Mouse (Mus musculus) heart, postnatal 0 days (tissue): ENCODE measurements around the gene Napa. TPM values are rescaled to one million over a fixed set of nuclear protein-coding genes. Genes with fewer than 3 reads are reported as not detected.

Experiments used
- ATAC-seq: fragments of 200-750 bp; cut with Nextera tagmentation; 2 replicates; pipeline ENCODE4 v1.8.0; 2017; ENCODE audit warnings: low read depth, moderate number of reproducible peaks, moderate library complexity; ENCODE audit not compliant: insufficient read depth
- DNase-seq: peaks from one replicate; pipeline ENCODE4 v3.0.0-alpha.2; 2016; ENCODE audit warnings: low spot score
- H3K27ac ChIP-seq: fragments of 300-500 bp; sonication (generic); 2 replicates; pipeline ENCODE4 v1.5.1; 2014; ENCODE audit warnings: low read depth, mild to moderate bottlenecking
- H3K27me3 ChIP-seq: fragments of 300-500 bp; sonication (generic); 2 replicates; pipeline ENCODE4 v1.6.1; 2014; ENCODE audit warnings: low read length, mixed read lengths; ENCODE audit not compliant: control insufficient read depth, insufficient read depth
- H3K36me3 ChIP-seq: fragments of 300-500 bp; sonication (generic); replicated peaks from 2 replicates; pipeline ENCODE4 v1.6.1; 2014; ENCODE audit warnings: low read length, mixed read lengths; ENCODE audit not compliant: control insufficient read depth, insufficient read depth
- H3K4me1 ChIP-seq: fragments of 300-500 bp; sonication (generic); 2 replicates; pipeline ENCODE4 v1.6.1; 2014; ENCODE audit warnings: antibody characterized with exemption; ENCODE audit not compliant: control insufficient read depth, insufficient read depth
- H3K4me2 ChIP-seq: fragments of 300-500 bp; sonication (generic); 2 replicates; pipeline ENCODE4 v1.6.1; 2014; ENCODE audit warnings: low read depth, mild to moderate bottlenecking, low read length, moderate library complexity
- H3K4me3 ChIP-seq: fragments of 300-500 bp; sonication (generic); 2 replicates; pipeline ENCODE4 v1.5.1; 2014; ENCODE audit warnings: low read depth, low read length
- H3K9ac ChIP-seq: fragments of 300-500 bp; sonication (generic); replicated peaks from 2 replicates; pipeline ENCODE4 v1.6.1; 2014; ENCODE audit warnings: low read depth, low read length, mixed read lengths
- H3K9me3 ChIP-seq: fragments of 300-500 bp; sonication (generic); replicated peaks from 2 replicates; pipeline ENCODE4 v1.6.1; 2016; ENCODE audit warnings: low read length; ENCODE audit not compliant: control insufficient read depth
- CTCF ChIP-seq: IDR thresholded peaks from 2 replicates; pipeline ENCODE4 v1.5.1; 2016; ENCODE audit warnings: antibody characterized with exemption, control low read depth, low read depth
- EP300 ChIP-seq: IDR thresholded peaks from 2 replicates; pipeline ENCODE4 v1.6.1; 2016; ENCODE audit warnings: antibody characterized with exemption, low read depth
- WGBS: fragments of 180-500 bp; shearing (Covaris S2); extraction: QIAGEN DNeasy Blood & Tissue Kit; methylation state at CpG from one replicate; pipeline ENCODE4 v1.1.7; 2014; 5-methylcytosine and 5-hydroxymethylcytosine counted together
- polyA plus RNA-seq: library from polyadenylated mRNA; unstranded; fragments of >200 nt; fragmentation: Nextera tagmentation; extraction: Ambion mirVana; gene quantifications from 2 replicates; pipeline ENCODE4 v1.2.1, GENCODE M21; 2015
- total RNA-seq: library from RNA; depleted of rRNA; stranded (reverse); fragments of >200 nt; gene quantifications from 2 replicates; pipeline ENCODE4 v1.2.3, GENCODE M21; 2014; ENCODE audit warnings: low replicate concordance

Napa gene
- total and polyA plus RNA-seq, 2 experiments from 2014 or later = 144 to 259 TPM

DNA sequence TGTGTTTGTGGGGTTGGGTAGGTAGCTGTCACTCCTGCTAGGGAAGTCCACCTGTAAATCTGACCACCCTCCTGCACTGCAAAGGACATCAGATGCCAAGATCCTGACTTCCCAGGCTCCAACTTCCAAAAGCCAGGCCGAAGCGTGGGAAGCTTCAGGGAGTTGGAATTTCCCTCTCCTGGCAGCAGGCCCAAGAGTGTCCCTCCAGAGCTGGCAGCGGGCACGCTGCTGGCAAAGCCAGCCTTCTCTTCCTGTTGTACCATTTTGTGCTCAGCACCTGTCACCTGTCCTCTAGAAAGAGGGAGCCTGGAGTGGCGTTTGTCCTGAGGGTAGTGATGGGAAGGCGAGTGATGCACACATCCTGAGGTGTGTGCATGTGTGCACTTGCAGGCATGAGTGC is 30.1 kb downstream of the Napa start:
- 44% methylated on average over 6 of the region's 6 CpGs for WGBS
- H3K27ac ChIP-seq = no peak overlapping the region
- no peaks in the 10 kb centered on the region for H3K9me3 ChIP-seq
- H3K9ac ChIP-seq = no peak overlapping the region
- no peak for TF ChIP-seq CTCF
- no peak for TF ChIP-seq EP300
- DNase-seq (peak; percentile 21), ATAC-seq (no peak)
- H3K4me3 ChIP-seq = no peak overlapping the region
- no peaks in the 10 kb centered on the region for H3K27me3 ChIP-seq
- H3K36me3 ChIP-seq = peaks cover 18% of the 10 kb centered on the region; the same call in 1 of the 2 replicates
- H3K4me1 ChIP-seq = peaks cover 12% of the 10 kb centered on the region; the same call in 1 of the 2 replicates
- H3K4me2 ChIP-seq = no peak overlapping the region

DNA sequence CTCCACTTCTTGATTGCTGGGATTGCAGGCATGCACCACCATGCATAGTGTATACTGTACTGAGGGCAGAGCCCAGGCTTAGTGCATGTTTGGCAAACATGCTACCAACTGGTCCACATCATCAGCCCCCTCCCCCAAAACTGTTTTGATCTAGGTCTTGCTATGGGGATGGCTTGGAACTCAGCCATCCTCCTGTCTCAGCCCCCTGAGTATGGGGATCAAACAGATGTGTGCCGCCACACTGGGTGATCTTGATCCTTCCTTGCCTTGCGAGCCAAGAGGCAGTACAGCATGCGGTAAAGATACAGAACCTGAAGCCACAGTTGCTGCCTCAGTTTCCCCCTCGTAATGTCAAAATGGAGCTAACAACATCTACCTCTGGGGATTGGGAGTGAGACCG is 30.6 kb downstream of the Napa start:
- H3K4me1 ChIP-seq = peaks cover 12% of the 10 kb centered on the region; the same call in 1 of the 2 replicates
- DNase-seq (no peak), ATAC-seq (no peak)
- TF ChIP-seq EP300 = no peak
- no peak for TF ChIP-seq CTCF
- peak overlapping the region; percentile 80 for H3K27ac ChIP-seq
- peak overlapping the region; percentile 76 for H3K4me2 ChIP-seq
- H3K9me3 ChIP-seq = no peaks in the 10 kb centered on the region
- H3K9ac ChIP-seq = no peak overlapping the region
- no peaks in the 10 kb centered on the region for H3K27me3 ChIP-seq
- peaks cover 17% of the 10 kb centered on the region; the same call in 1 of the 2 replicates for H3K36me3 ChIP-seq
- 48% methylated on average over 5 of the region's 5 CpGs for WGBS
- peak overlapping the region; percentile 47; the same call in 1 of the 2 replicates for H3K4me3 ChIP-seq

GRCm38 (mm10) chr7:16129421-16129845 is 31.2 kb downstream of the Napa start, which contains the start of gene Slc8a2:
TSS of gene Slc8a2 (plus strand) at chr7:16129826.
- Histone ChIP-seq H3K27ac (peak within 1 kb of the TSS; percentile 80), H3K9ac (peak within 1 kb of the TSS; percentile 24), H3K9me3 (no peaks in the 10 kb centered on the region), H3K4me3 (peak within 1 kb of the TSS; percentile 47), H3K27me3 (no peaks in the 10 kb centered on the region), H3K4me1 (peaks cover 12% of the 10 kb centered on the region; the same call in 1 of the 2 replicates), H3K4me2 (peak within 1 kb of the TSS; percentile 76), H3K36me3 (peaks cover 12% of the 10 kb centered on the region; the same call in 1 of the 2 replicates)
- DNase-seq (peak; percentile 90), ATAC-seq (peak; percentile 91)
- 2% methylated on average over 12 of the region's 12 CpGs for WGBS
- TF ChIP-seq EP300 = no peak
- no peak for TF ChIP-seq CTCF

GRCm38 (mm10) chr7:16129846-16130691 is 31.8 kb downstream of the Napa start:
- DNase-seq (peak; percentile 46), ATAC-seq (peak; percentile 48)
- TF ChIP-seq CTCF = no peak
- no peak for TF ChIP-seq EP300
- 2% methylated on average over 35 of the region's 38 CpGs for WGBS
- H3K9ac ChIP-seq = peak overlapping the region; percentile 24
- H3K27me3 ChIP-seq = no peaks in the 10 kb centered on the region
- peak overlapping the region; percentile 80 for H3K27ac ChIP-seq
- peak overlapping the region; percentile 76 for H3K4me2 ChIP-seq
- H3K36me3 ChIP-seq = peaks cover 6% of the 10 kb centered on the region; the same call in 1 of the 2 replicates
- peaks cover 12% of the 10 kb centered on the region; the same call in 1 of the 2 replicates for H3K4me1 ChIP-seq
- H3K4me3 ChIP-seq = peak overlapping the region; percentile 47
- no peaks in the 10 kb centered on the region for H3K9me3 ChIP-seq

GRCm38 (mm10) chr7:16130956-16131634 is 32.8 kb downstream of the Napa start:
- Histone ChIP-seq H3K36me3 (no peaks in the 10 kb centered on the region), H3K4me1 (peaks cover 12% of the 10 kb centered on the region; the same call in 1 of the 2 replicates), H3K27me3 (no peaks in the 10 kb centered on the region), H3K27ac (no peak overlapping the region), H3K9ac (no peak overlapping the region), H3K9me3 (no peaks in the 10 kb centered on the region), H3K4me3 (no peak overlapping the region), H3K4me2 (peak overlapping the region; percentile 76; the same call in 1 of the 2 replicates)
- DNase-seq = no peak
- WGBS = 47% methylated on average over 13 of the region's 13 CpGs
- no peak for ATAC-seq
- TF ChIP-seq CTCF (no peak), EP300 (no peak)
